Mouse (Mus musculus): ENCODE measurements around the gene Slc17a7.

DNA sequence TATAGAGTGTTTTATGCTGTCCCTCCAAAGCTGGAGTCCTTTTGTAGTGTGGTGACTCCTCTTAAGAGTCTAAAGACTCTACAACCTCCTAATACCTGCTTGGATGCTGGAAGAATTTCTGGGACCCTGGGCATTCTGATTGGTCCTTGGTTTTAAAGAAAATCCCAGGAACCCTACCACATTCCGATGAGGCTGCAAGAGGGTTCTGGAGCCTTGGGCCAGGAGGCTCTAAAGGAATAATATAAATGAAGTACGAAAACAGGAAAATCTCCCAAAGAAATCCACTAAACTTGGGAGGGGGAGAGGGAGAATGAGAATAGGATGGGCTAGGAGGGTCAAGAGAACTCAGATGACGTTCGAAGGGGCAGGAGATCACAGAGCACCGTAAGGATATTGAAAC is 10.2 kb upstream of the Slc17a7 start:
- TF ChIP-seq CTCF (IDR thresholded peaks at IDR 0.05; ENCODE audit: extremely low read depth, insufficient read depth, insufficient read length, insufficient replicate concordance) = no peak
- no peak for TF ChIP-seq POLR2A (IDR thresholded peaks at IDR 0.05; ENCODE audit: low read depth, low read length)

Measured in spleen, adult 2 months (tissue).